9 mouse cellular contexts compared by ENCODE assay signal in the genomic region with DNA sequence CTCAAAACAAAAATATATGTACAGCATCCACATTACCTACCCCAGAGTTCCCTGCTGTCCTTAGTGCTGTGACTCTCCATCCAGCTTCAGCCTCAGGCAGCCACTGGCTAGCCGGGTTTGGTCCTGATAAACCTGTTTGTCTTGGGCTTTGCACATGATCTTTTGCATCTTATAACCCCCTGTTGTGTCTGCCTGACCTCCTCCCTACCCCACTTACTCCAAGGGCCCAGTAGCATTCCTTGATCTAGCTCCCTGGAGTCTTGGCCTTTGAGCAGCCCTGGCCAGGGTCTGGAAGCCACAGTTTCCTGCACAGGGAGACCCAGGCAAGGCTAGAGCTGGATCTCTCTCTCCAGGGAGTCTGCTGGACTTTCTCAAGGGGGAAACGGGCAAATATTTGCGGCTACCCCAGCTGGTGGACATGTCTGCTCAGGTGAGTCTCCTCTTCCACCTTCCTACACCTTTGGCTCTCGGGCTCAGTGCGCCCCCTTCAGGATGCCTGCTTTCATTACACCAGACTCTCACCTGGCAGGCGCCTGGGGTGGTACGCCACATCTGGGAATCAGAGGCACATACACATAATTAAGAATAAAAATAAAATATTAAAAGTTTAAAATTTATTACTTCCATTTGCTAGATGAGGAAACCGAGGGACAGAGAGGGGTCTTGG. TPM values are rescaled to one million over a fixed set of nuclear protein-coding genes. Genes with fewer than 3 reads are reported as not detected.
DNase-seq lines count a peak whose midpoint lies in the region; ATAC-seq and TF ChIP-seq lines count a peak whose summit lies in the region.
"Had no signal": no experiment of that assay in that cellular context is flagged by ENCODE, and none has a peak within 500 bp of the region (broad histone marks: within the 10 kb centered on the region; RNA-seq: fewer than 3 reads in every experiment).

No protein-coding gene starts in this region.

- DNase-seq in cerebellum, adult 8-10 months, result peak; percentile 32
- DNase-seq in cerebellum, adult 9-11 months, result no peak
- no peak for DNase-seq in midbrain, postnatal 0 days (ENCODE audit: low spot score)
- DNase-seq in induced T-regulatory cell, adult 2 months (ENCODE audit: low read depth), result peak; percentile 71
- no peak for DNase-seq in neural tube, embryonic 10.5 days (ENCODE audit: extremely low spot score, low spot score)
- no peak for DNase-seq in heart, adult 8-10 months (ENCODE audit: low spot score)

- no peak overlapping the region for H3K4me2 ChIP-seq in midbrain, postnatal 0 days (ENCODE audit: low read depth, low read length, poor library complexity, severe bottlenecking)
- no peak overlapping the region for H3K4me2 ChIP-seq in midbrain, embryonic 13.5 days (replicated peaks)
- H3K4me2 ChIP-seq in stomach, embryonic 14.5 days (replicated peaks; ENCODE audit: low read depth, low read length), result no peak overlapping the region

- 67% methylated on average over 8 of the region's 8 CpGs for WGBS in midbrain, postnatal 0 days
- WGBS in midbrain, embryonic 13.5 days, result 64% methylated on average over 8 of the region's 8 CpGs
- 64% methylated on average over 8 of the region's 8 CpGs for WGBS in stomach, embryonic 14.5 days

- peak; percentile 58 for TF ChIP-seq CTCF in midbrain, postnatal 0 days (IDR thresholded peaks at IDR 0.05)

- H3K4me3 ChIP-seq in midbrain, postnatal 0 days (ENCODE audit: low read depth, low read length), result no peak overlapping the region
- H3K4me3 ChIP-seq in midbrain, embryonic 13.5 days (replicated peaks), result no peak overlapping the region
- no peak overlapping the region for H3K4me3 ChIP-seq in stomach, embryonic 14.5 days (ENCODE audit: low read depth, low read length)

- H3K9me3 ChIP-seq in midbrain, postnatal 0 days (ENCODE audit: low read length), result no peaks in the 10 kb centered on the region
- H3K9me3 ChIP-seq in midbrain, embryonic 13.5 days, result no peaks in the 10 kb centered on the region
- H3K9me3 ChIP-seq in stomach, embryonic 14.5 days (ENCODE audit: control insufficient read depth, low read depth, low read length), result no peaks in the 10 kb centered on the region

- peaks cover 19% of the 10 kb centered on the region for H3K4me1 ChIP-seq in midbrain, postnatal 0 days (ENCODE audit: insufficient read depth, low read length)
- peaks cover 73% of the 10 kb centered on the region for H3K4me1 ChIP-seq in midbrain, embryonic 13.5 days (replicated peaks)
- peaks cover 46% of the 10 kb centered on the region for H3K4me1 ChIP-seq in stomach, embryonic 14.5 days (ENCODE audit: control insufficient read depth, insufficient read depth, low read length)

- H3K9ac ChIP-seq in midbrain, postnatal 0 days (replicated peaks; ENCODE audit: low read length, poor library complexity, severe bottlenecking), result no peak overlapping the region
- no peak overlapping the region for H3K9ac ChIP-seq in midbrain, embryonic 13.5 days (replicated peaks)
- no peak overlapping the region for H3K9ac ChIP-seq in stomach, embryonic 14.5 days (replicated peaks; ENCODE audit: low read depth, low read length)

- H3K27me3 ChIP-seq in midbrain, postnatal 0 days (ENCODE audit: insufficient read depth, low read length), result no peaks in the 10 kb centered on the region
- no peaks in the 10 kb centered on the region for H3K27me3 ChIP-seq in midbrain, embryonic 13.5 days
- H3K27me3 ChIP-seq in stomach, embryonic 14.5 days (ENCODE audit: control insufficient read depth, insufficient read depth, low read length), result no peaks in the 10 kb centered on the region

- no peak overlapping the region for H3K27ac ChIP-seq in midbrain, postnatal 0 days (ENCODE audit: low read depth, low read length)
- no peak overlapping the region for H3K27ac ChIP-seq in midbrain, embryonic 13.5 days
- H3K27ac ChIP-seq in stomach, embryonic 14.5 days (ENCODE audit: low read length), result peak overlapping the region; percentile 7; the same call in 1 of the 2 replicates

- H3K36me3 ChIP-seq in midbrain, postnatal 0 days (ENCODE audit: insufficient read depth, low read length), result peaks cover 55% of the 10 kb centered on the region
- peaks cover 65% of the 10 kb centered on the region for H3K36me3 ChIP-seq in midbrain, embryonic 13.5 days
- H3K36me3 ChIP-seq in stomach, embryonic 14.5 days (ENCODE audit: control insufficient read depth, insufficient read depth, low read length), result peaks cover 45% of the 10 kb centered on the region

- no peak for ATAC-seq in midbrain, postnatal 0 days (ENCODE audit: low FRiP score)
- no peak for ATAC-seq in midbrain, embryonic 13.5 days
- no peak for ATAC-seq in stomach, embryonic 14.5 days (ENCODE audit: insufficient number of reproducible peaks, insufficient read depth, low FRiP score, low read depth)
- ATAC-seq: hindbrain, embryonic 16.5 days had no signal

RNA-seq across cellular contexts. Expression of a gene that starts 50.0 kb away (rescaled TPM):
- total RNA-seq in midbrain, postnatal 0 days (2014; rRNA removed), result 129 and 137 TPM in 2 replicates
- 26.1 and 26.6 TPM in 2 replicates for polyA plus RNA-seq in midbrain, postnatal 0 days (2015; fragmentation: Nextera tagmentation; extraction: Ambion mirVana)
- 31.6 and 39.1 TPM in 2 replicates for polyA plus RNA-seq in midbrain, embryonic 13.5 days (2015; fragmentation: Nextera tagmentation; extraction: Ambion mirVana)
- polyA plus RNA-seq in stomach, embryonic 14.5 days (2014; fragmentation: Nextera tagmentation; extraction: Ambion mirVana), result 17.1 and 17.2 TPM in 2 replicates
- total RNA-seq in heart, adult 8-10 months (2022), result 1 to 10 TPM; 3.2 to 4.9 (median 3.7) TPM

Comparison
In these comparisons a context has a peak if more than half of its experiments do, and no peak if none do; other contexts are left out.
1. DNase-seq: peak in cerebellum, adult 8-10 months (single experiment) and induced T-regulatory cell, adult 2 months (single experiment); none in cerebellum, adult 9-11 months (single experiment), midbrain, postnatal 0 days (single experiment), neural tube, embryonic 10.5 days (single experiment) and heart, adult 8-10 months (single experiment).